Mouse (Mus musculus): ENCODE data around the gene Ercc1. TPM values are rescaled to one million over a fixed set of nuclear protein-coding genes. Genes with fewer than 3 reads are reported as not detected.
A peak's percentile ranks its signal among the peaks of the same experiment; 100 is the strongest.

Gene Ercc1
- polyA plus RNA-seq, 1 experiment from 2014 or later = 102 TPM

DNA sequence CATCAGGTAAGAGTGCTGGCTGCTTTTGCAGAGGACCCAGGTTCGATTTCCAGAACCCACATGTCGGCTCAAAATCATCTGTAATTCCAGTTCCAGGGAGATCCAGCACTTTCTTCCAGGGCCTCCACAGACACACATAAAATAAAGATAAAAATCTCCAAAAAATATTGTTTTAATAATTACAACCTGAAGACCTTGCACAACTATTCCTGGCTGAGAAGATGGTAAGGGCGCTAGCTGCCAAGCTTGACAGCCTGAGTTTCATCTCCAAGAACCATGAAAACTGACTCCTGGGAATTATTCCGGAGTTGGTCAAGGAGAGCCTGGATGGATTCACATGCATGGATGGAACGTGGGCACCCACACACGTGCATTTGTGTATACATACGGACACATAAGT, 59.9 kb downstream of the Ercc1 start, which contains the start of gene Ckm:
Ckm (plus strand) TSS at position 301 of the 400 bp plus-strand sequence.
- Histone ChIP-seq H3K9ac (ENCODE audit: low read depth, low read length) (peak within 1 kb of the TSS; percentile 60), H3K9me3 (ENCODE audit: control insufficient read depth, low read length) (peaks cover 3% of the 10 kb centered on the region; the same call in 1 of the 2 replicates), H3K4me1 (ENCODE audit: control insufficient read depth, insufficient read depth, low read length) (no peaks in the 10 kb centered on the region), H3K4me2 (replicated peaks; ENCODE audit: low read depth, low read length) (peak within 1 kb of the TSS; percentile 96), H3K4me3 (ENCODE audit: low read length) (peak within 1 kb of the TSS; percentile 62), H3K27ac (ENCODE audit: low read depth, low read length) (no peak within 1 kb of the TSS), H3K36me3 (ENCODE audit: control insufficient read depth, insufficient read depth, low read length) (no peaks in the 10 kb centered on the region), H3K27me3 (ENCODE audit: control insufficient read depth, insufficient read depth, low read length) (peaks cover 32% of the 10 kb centered on the region)
- WGBS = 47% methylated on average over 7 of the region's 7 CpGs
- no peak for ATAC-seq (ENCODE audit: low FRiP score, low TSS enrichment)

GRCm38 (mm10) chr7:19405417-19405816, 60.8 kb downstream of the Ercc1 start:
- no peak overlapping the region for H3K4me3 ChIP-seq (ENCODE audit: low read length)
- no peaks in the 10 kb centered on the region for H3K4me1 ChIP-seq (ENCODE audit: control insufficient read depth, insufficient read depth, low read length)
- peak; percentile 65 for ATAC-seq (ENCODE audit: low FRiP score, low TSS enrichment)
- no peak overlapping the region for H3K9ac ChIP-seq (ENCODE audit: low read depth, low read length)
- H3K36me3 ChIP-seq (ENCODE audit: control insufficient read depth, insufficient read depth, low read length) = no peaks in the 10 kb centered on the region
- H3K4me2 ChIP-seq (replicated peaks; ENCODE audit: low read depth, low read length) = no peak overlapping the region; the same call in 1 of the 2 replicates
- 3% methylated on average over 19 of the region's 19 CpGs for WGBS
- peaks cover 32% of the 10 kb centered on the region for H3K27me3 ChIP-seq (ENCODE audit: control insufficient read depth, insufficient read depth, low read length)
- no peak overlapping the region for H3K27ac ChIP-seq (ENCODE audit: low read depth, low read length)
- peaks cover 3% of the 10 kb centered on the region; the same call in 1 of the 2 replicates for H3K9me3 ChIP-seq (ENCODE audit: control insufficient read depth, low read length)

MicroRNAs within 50 kb of the gene (microRNA counts, 519-probe panel; counts per million panel counts)
- microRNA mmu-miR-343 = not detected

Small RNA genes within 50 kb of the gene (microRNA-seq; reads per million reads assigned to microRNA genes)
- gene Mir343 = not detected

Other genes starting within 250 kb of the Ercc1 start
- 2.3 and 4.5 TPM in 2 replicates for gene Gm4969, start 226.4 kb upstream of the Ercc1 start, polyA plus RNA-seq (2014; fragmentation: Nextera tagmentation; extraction: Ambion mirVana)
- gene Fbxo46, start 224.9 kb upstream of the Ercc1 start, polyA plus RNA-seq (2014; fragmentation: Nextera tagmentation; extraction: Ambion mirVana) = 5.7 and 10.0 TPM in 2 replicates
- 8.9 and 12.8 TPM in 2 replicates for gene Qpctl, start 195.5 kb upstream of the Ercc1 start, polyA plus RNA-seq (2014; fragmentation: Nextera tagmentation; extraction: Ambion mirVana)
- gene Snrpd2, start 195.1 kb upstream of the Ercc1 start, polyA plus RNA-seq (2014; fragmentation: Nextera tagmentation; extraction: Ambion mirVana) = 155 and 205 TPM in 2 replicates
- 0.31 and 0.45 TPM in 2 replicates for gene Gipr, start 178.7 kb upstream of the Ercc1 start, polyA plus RNA-seq (2014; fragmentation: Nextera tagmentation; extraction: Ambion mirVana)
- 2.8 and 5.7 TPM in 2 replicates for gene Eml2, start 168.4 kb upstream of the Ercc1 start, polyA plus RNA-seq (2014; fragmentation: Nextera tagmentation; extraction: Ambion mirVana)
- gene Gpr4, start 132.2 kb upstream of the Ercc1 start, polyA plus RNA-seq (2014; fragmentation: Nextera tagmentation; extraction: Ambion mirVana) = 2.4 and 3.4 TPM in 2 replicates
- gene Opa3, start 116.4 kb upstream of the Ercc1 start, polyA plus RNA-seq (2014; fragmentation: Nextera tagmentation; extraction: Ambion mirVana) = 33.3 and 44.6 TPM in 2 replicates
- 54.2 and 56.5 TPM in 2 replicates for gene Vasp, start 73.0 kb upstream of the Ercc1 start, polyA plus RNA-seq (2014; fragmentation: Nextera tagmentation; extraction: Ambion mirVana)
- not detected in 2 replicates for gene Ppm1n, start 64.7 kb upstream of the Ercc1 start, polyA plus RNA-seq (2014; fragmentation: Nextera tagmentation; extraction: Ambion mirVana)
- gene Rtn2, start 62.2 kb upstream of the Ercc1 start, polyA plus RNA-seq (2014; fragmentation: Nextera tagmentation; extraction: Ambion mirVana) = 5.4 and 5.7 TPM in 2 replicates
- 0.14 and 0.20 TPM in 2 replicates for gene Fosb, start 34.7 kb upstream of the Ercc1 start, polyA plus RNA-seq (2014; fragmentation: Nextera tagmentation; extraction: Ambion mirVana)
- gene Cd3eap, start 14.7 kb downstream of the Ercc1 start, polyA plus RNA-seq (2014; fragmentation: Nextera tagmentation; extraction: Ambion mirVana) = 21.9 and 26.8 TPM in 2 replicates
- 5.4 and 7.8 TPM in 2 replicates for gene Ppp1r13l, start 15.0 kb downstream of the Ercc1 start, polyA plus RNA-seq (2014; fragmentation: Nextera tagmentation; extraction: Ambion mirVana)
- gene Ercc2, start 37.2 kb downstream of the Ercc1 start, polyA plus RNA-seq (2014; fragmentation: Nextera tagmentation; extraction: Ambion mirVana) = 11.9 and 12.6 TPM in 2 replicates
- 5.7 and 6.7 TPM in 2 replicates for gene Klc3, start 59.3 kb downstream of the Ercc1 start, polyA plus RNA-seq (2014; fragmentation: Nextera tagmentation; extraction: Ambion mirVana)
- 0.20 and 0.69 TPM in 2 replicates for gene Ckm, start 60.0 kb downstream of the Ercc1 start, polyA plus RNA-seq (2014; fragmentation: Nextera tagmentation; extraction: Ambion mirVana)
- gene Mark4, start 114.0 kb downstream of the Ercc1 start, polyA plus RNA-seq (2014; fragmentation: Nextera tagmentation; extraction: Ambion mirVana) = 10.4 and 12.1 TPM in 2 replicates
- gene Exoc3l2, start 118.6 kb downstream of the Ercc1 start, polyA plus RNA-seq (2014; fragmentation: Nextera tagmentation; extraction: Ambion mirVana) = 3.5 and 3.7 TPM in 2 replicates
- gene Bloc1s3, start 163.6 kb downstream of the Ercc1 start, polyA plus RNA-seq (2014; fragmentation: Nextera tagmentation; extraction: Ambion mirVana) = 1.4 and 2.4 TPM in 2 replicates
- 63.7 and 70.2 TPM in 2 replicates for gene Trappc6a, start 163.6 kb downstream of the Ercc1 start, polyA plus RNA-seq (2014; fragmentation: Nextera tagmentation; extraction: Ambion mirVana)
- gene Nkpd1, start 173.1 kb downstream of the Ercc1 start, polyA plus RNA-seq (2014; fragmentation: Nextera tagmentation; extraction: Ambion mirVana) = 0.13 and 0.27 TPM in 2 replicates
- 6.5 and 23.0 TPM in 2 replicates for gene Ppp1r37, start 218.3 kb downstream of the Ercc1 start, polyA plus RNA-seq (2014; fragmentation: Nextera tagmentation; extraction: Ambion mirVana)
- 0.33 and 0.68 TPM in 2 replicates for gene Zfp296, start 232.5 kb downstream of the Ercc1 start, polyA plus RNA-seq (2014; fragmentation: Nextera tagmentation; extraction: Ambion mirVana)
- gene Gemin7, start 232.8 kb downstream of the Ercc1 start, polyA plus RNA-seq (2014; fragmentation: Nextera tagmentation; extraction: Ambion mirVana) = 168 and 179 TPM in 2 replicates

Measured in kidney, embryonic 14.5 days (tissue).